Mouse (Mus musculus): Measurements from ENCODE around the gene 4930415O20Rik. TPM values are rescaled to one million over a fixed set of nuclear protein-coding genes. Genes with fewer than 3 reads are reported as not detected.

Gene 4930415O20Rik
- total RNA-seq, 2 experiments from 2014 or later = 1.2 TPM; not detected in 1

GRCm38 (mm10) chr15:98568256-98569033, 2.4 kb upstream of the 4930415O20Rik start:
- peak in 1 of 2 experiments; percentile 35 for DNase-seq (ENCODE audit: low spot score in 2 of 2)

- DNase-seq (ENCODE audit: low spot score in 2 of 2) = no peak
These were observed 1.6 kb upstream of the 4930415O20Rik start for GRCm38 (mm10) chr15:98569216-98569615.

GRCm38 (mm10) chr15:98569795-98570365, 924 bp upstream of the 4930415O20Rik start:
- no peak for DNase-seq (ENCODE audit: low spot score in 2 of 2)

- no peak for DNase-seq (ENCODE audit: low spot score in 2 of 2)
These were observed 2.5 kb downstream of the 4930415O20Rik start for GRCm38 (mm10) chr15:98573293-98573692.

GRCm38 (mm10) chr15:98579310-98579709, 8.5 kb downstream of the 4930415O20Rik start:
- DNase-seq (ENCODE audit: low spot score in 2 of 2) = no peak

- peak; percentile 56 to 66 for DNase-seq (ENCODE audit: low spot score in 2 of 2)
These were observed 9.1 kb downstream of the 4930415O20Rik start for GRCm38 (mm10) chr15:98579795-98580464.

GRCm38 (mm10) chr15:98582410-98582809, 11.6 kb downstream of the 4930415O20Rik start:
- peak in 1 of 2 experiments; percentile 14 for DNase-seq (ENCODE audit: low spot score in 2 of 2)

GRCm38 (mm10) chr15:98582996-98583395, 12.2 kb downstream of the 4930415O20Rik start:
- no peak for DNase-seq (ENCODE audit: low spot score in 2 of 2)

- DNase-seq (ENCODE audit: low spot score in 2 of 2) = no peak
These were observed 14.6 kb downstream of the 4930415O20Rik start for GRCm38 (mm10) chr15:98585421-98585820.

GRCm38 (mm10) chr15:98586141-98586540, 15.3 kb downstream of the 4930415O20Rik start:
- DNase-seq (ENCODE audit: low spot score in 2 of 2) = peak in 1 of 2 experiments; percentile 16

- DNase-seq (ENCODE audit: low spot score in 2 of 2) = no peak
These were observed 16.9 kb downstream of the 4930415O20Rik start for GRCm38 (mm10) chr15:98587751-98588150.

GRCm38 (mm10) chr15:98589640-98590336, 19.0 kb downstream of the 4930415O20Rik start:
- DNase-seq (ENCODE audit: low spot score in 2 of 2) = no peak

GRCm38 (mm10) chr15:98591396-98591795, 20.6 kb downstream of the 4930415O20Rik start:
- no peak for DNase-seq (ENCODE audit: low spot score in 2 of 2)

GRCm38 (mm10) chr15:98594193-98594592, 23.4 kb downstream of the 4930415O20Rik start:
- DNase-seq (ENCODE audit: low spot score in 2 of 2) = no peak

- no peak for DNase-seq (ENCODE audit: low spot score in 2 of 2)
These were observed 24.2 kb downstream of the 4930415O20Rik start for GRCm38 (mm10) chr15:98595049-98595448.

GRCm38 (mm10) chr15:98596609-98597008, 25.8 kb downstream of the 4930415O20Rik start:
- DNase-seq (ENCODE audit: low spot score in 2 of 2) = no peak

GRCm38 (mm10) chr15:98600036-98600709, 29.4 kb downstream of the 4930415O20Rik start:
- DNase-seq (ENCODE audit: low spot score in 2 of 2) = no peak

- no peak for DNase-seq (ENCODE audit: low spot score in 2 of 2)
These were observed 31.0 kb downstream of the 4930415O20Rik start for GRCm38 (mm10) chr15:98601832-98602190.

GRCm38 (mm10) chr15:98602191-98602881, 31.5 kb downstream of the 4930415O20Rik start:
- DNase-seq (ENCODE audit: low spot score in 2 of 2) = no peak

GRCm38 (mm10) chr15:98602921-98603458, 32.2 kb downstream of the 4930415O20Rik start:
- no peak for DNase-seq (ENCODE audit: low spot score in 2 of 2)
